Mouse (Mus musculus): ENCODE measurements around the gene Kcnj12.
A peak's percentile ranks its signal among the peaks of the same experiment; 100 is the strongest.

Gene Kcnj12

GRCm38 (mm10) chr11:61059691-61060457, 37.5 kb downstream of the Kcnj12 start:
- DNase-seq (ENCODE audit: low spot score): no peak

- DNase-seq (ENCODE audit: low spot score): no peak
Observed at GRCm38 (mm10) chr11:61060634-61061033, 38.3 kb downstream of the Kcnj12 start.

GRCm38 (mm10) chr11:61062548-61063461, 40.4 kb downstream of the Kcnj12 start:
- no peak for DNase-seq (ENCODE audit: low spot score)

- DNase-seq (ENCODE audit: low spot score): no peak
Observed at GRCm38 (mm10) chr11:61063503-61063902, 41.1 kb downstream of the Kcnj12 start.

- DNase-seq (ENCODE audit: low spot score): no peak
Observed at GRCm38 (mm10) chr11:61065620-61066019, 43.3 kb downstream of the Kcnj12 start.

GRCm38 (mm10) chr11:61067133-61067835, 44.9 kb downstream of the Kcnj12 start:
- DNase-seq (ENCODE audit: low spot score): no peak

- DNase-seq (ENCODE audit: low spot score): no peak
Observed at GRCm38 (mm10) chr11:61068866-61069265, 46.5 kb downstream of the Kcnj12 start.

GRCm38 (mm10) chr11:61069645-61070044, 47.3 kb downstream of the Kcnj12 start:
- no peak for DNase-seq (ENCODE audit: low spot score)

- no peak for DNase-seq (ENCODE audit: low spot score)
Observed at GRCm38 (mm10) chr11:61074646-61075317, 52.4 kb downstream of the Kcnj12 start.

- no peak for DNase-seq (ENCODE audit: low spot score)
Observed at GRCm38 (mm10) chr11:61075361-61076326, 53.3 kb downstream of the Kcnj12 start.

GRCm38 (mm10) chr11:61081624-61082023, 59.3 kb downstream of the Kcnj12 start:
- DNase-seq (ENCODE audit: low spot score): no peak

- no peak for DNase-seq (ENCODE audit: low spot score)
Observed at GRCm38 (mm10) chr11:61090195-61090594, 67.8 kb downstream of the Kcnj12 start.

- no peak for DNase-seq (ENCODE audit: low spot score)
Observed at GRCm38 (mm10) chr11:61091192-61091591, 68.8 kb downstream of the Kcnj12 start.

GRCm38 (mm10) chr11:61091642-61092262, 69.4 kb downstream of the Kcnj12 start:
- DNase-seq (ENCODE audit: low spot score): no peak

- no peak for DNase-seq (ENCODE audit: low spot score)
Observed at GRCm38 (mm10) chr11:61098046-61098445, 75.7 kb downstream of the Kcnj12 start.

- no peak for DNase-seq (ENCODE audit: low spot score)
Observed at GRCm38 (mm10) chr11:61102397-61103339, 80.3 kb downstream of the Kcnj12 start.

- DNase-seq (ENCODE audit: low spot score): peak; percentile 65
Observed at GRCm38 (mm10) chr11:61104241-61104901, 82.0 kb downstream of the Kcnj12 start.

GRCm38 (mm10) chr11:61108911-61109361, 86.6 kb downstream of the Kcnj12 start:
- no peak for DNase-seq (ENCODE audit: low spot score)
